Mouse (Mus musculus) naive thymus-derived CD4-positive, alpha-beta T cell, adult 2 months (primary cell): Measurements from ENCODE around the gene Ccl22.

Experiments
- DNase-seq: peaks from one replicate; pipeline ENCODE4 v3.0.0-alpha.2; 2011; ENCODE audit warnings: low read depth

Ccl22 gene

GRCm38 (mm10) chr8:94734735-94735350 is 10.5 kb upstream of the Ccl22 start:
- DNase-seq = no peak

GRCm38 (mm10) chr8:94735426-94736094 is 9.8 kb upstream of the Ccl22 start:
- DNase-seq = peak; percentile 8

GRCm38 (mm10) chr8:94739829-94740228 is 5.6 kb upstream of the Ccl22 start:
- DNase-seq = no peak

- DNase-seq = no peak
Observed at GRCm38 (mm10) chr8:94740591-94740990, 4.8 kb upstream of the Ccl22 start.

- DNase-seq = no peak
Observed at GRCm38 (mm10) chr8:94741726-94742125, 3.7 kb upstream of the Ccl22 start.

GRCm38 (mm10) chr8:94744484-94744883 is 906 bp upstream of the Ccl22 start:
- no peak for DNase-seq

- DNase-seq = no peak
Observed at GRCm38 (mm10) chr8:94744972-94745371, 418 bp upstream of the Ccl22 start.

- DNase-seq = no peak
Observed at GRCm38 (mm10) chr8:94746832-94747231, 1.4 kb downstream of the Ccl22 start.

- no peak for DNase-seq
Observed at GRCm38 (mm10) chr8:94748363-94748762, 3.0 kb downstream of the Ccl22 start.

GRCm38 (mm10) chr8:94749942-94750341 is 4.6 kb downstream of the Ccl22 start:
- DNase-seq = no peak

- no peak for DNase-seq
Observed at GRCm38 (mm10) chr8:94751023-94751849, 5.8 kb downstream of the Ccl22 start.

GRCm38 (mm10) chr8:94754006-94754405 is 8.6 kb downstream of the Ccl22 start:
- DNase-seq = no peak

GRCm38 (mm10) chr8:94754486-94754885 is 9.1 kb downstream of the Ccl22 start:
- DNase-seq = no peak

- DNase-seq = no peak
Observed at GRCm38 (mm10) chr8:94767035-94767434, 21.6 kb downstream of the Ccl22 start.

GRCm38 (mm10) chr8:94770945-94771344 is 25.6 kb downstream of the Ccl22 start:
- no peak for DNase-seq

- no peak for DNase-seq
Observed at GRCm38 (mm10) chr8:94771941-94772670, 26.7 kb downstream of the Ccl22 start, which contains the start of gene Cx3cl1. TSS of gene Cx3cl1 (plus strand) at chr8:94772009.

- no peak for DNase-seq
Observed at GRCm38 (mm10) chr8:94773048-94773447, 27.7 kb downstream of the Ccl22 start.

GRCm38 (mm10) chr8:94773700-94774171 is 28.3 kb downstream of the Ccl22 start:
- DNase-seq = no peak

- no peak for DNase-seq
Observed at GRCm38 (mm10) chr8:94774601-94775000, 29.2 kb downstream of the Ccl22 start.

GRCm38 (mm10) chr8:94776346-94776745 is 31.0 kb downstream of the Ccl22 start:
- DNase-seq = no peak

- DNase-seq = no peak
Observed at GRCm38 (mm10) chr8:94778036-94778435, 32.6 kb downstream of the Ccl22 start.

GRCm38 (mm10) chr8:94778473-94778872 is 33.1 kb downstream of the Ccl22 start:
- DNase-seq = no peak
